Mouse (Mus musculus): ENCODE measurements at regions not wholly inside any gene's neighbourhood (a gene's known extent, or its start where the extent isn't known, plus 50 kb on each side); places are given as distances from the start of the nearest gene placed in this dataset.

- TF ChIP-seq TCF3 (IDR thresholded peaks at IDR 0.05; ENCODE audit: insufficient read length, low read depth), result no peak
- TF ChIP-seq REST (IDR thresholded peaks at IDR 0.05; ENCODE audit: insufficient read depth, insufficient read length), result no peak
- TF ChIP-seq POLR2A (IDR thresholded peaks at IDR 0.05; ENCODE audit: insufficient read length, low read depth), result no peak
- TF ChIP-seq MAX (IDR thresholded peaks at IDR 0.05; ENCODE audit: low read depth), result no peak
- no peak for TF ChIP-seq TCF12 (IDR thresholded peaks at IDR 0.05; ENCODE audit: insufficient read depth, poor library complexity, severe bottlenecking)
- no peak for TF ChIP-seq CEBPB (IDR thresholded peaks at IDR 0.05; ENCODE audit: insufficient read depth, poor library complexity, severe bottlenecking)
Measured at GRCm38 (mm10) chr8:34449391-34450044, 338.0 kb upstream of the Gm10131 start.
